Mouse (Mus musculus) brown adipose tissue, adult 24 weeks (tissue): ENCODE measurements around the gene Fstl3. TPM values are rescaled to one million over a fixed set of nuclear protein-coding genes. Genes with fewer than 3 reads are reported as not detected.

Experiments
- H3K27ac ChIP-seq: fragments of 200-500 bp; replicated peaks from 2 replicates; pipeline ENCODE4 v1.5.1; 2012; ENCODE audit warnings: low read depth, mild to moderate bottlenecking, low read length
- H3K4me1 ChIP-seq: fragments of 200-500 bp; 2 replicates; pipeline ENCODE4 v1.6.1; 2012; ENCODE audit warnings: low read length, mixed read lengths; ENCODE audit not compliant: control insufficient read depth, insufficient read depth, insufficient read length
- H3K4me3 ChIP-seq: fragments of 200-500 bp; 2 replicates; pipeline ENCODE4 v1.5.1; 2012; ENCODE audit warnings: low read depth, mild to moderate bottlenecking, low read length, moderate library complexity; ENCODE audit not compliant: insufficient read depth
- polyA plus RNA-seq: library from polyadenylated mRNA; stranded (reverse); fragments of >200 nt; gene quantifications from 2 replicates; pipeline ENCODE4 v1.2.4, GENCODE M21; 2012; ENCODE audit not compliant: missing spikeins, insufficient read depth, insufficient read length

Gene Fstl3
- polyA plus RNA-seq, 1 experiment = 1.3 TPM

DNA sequence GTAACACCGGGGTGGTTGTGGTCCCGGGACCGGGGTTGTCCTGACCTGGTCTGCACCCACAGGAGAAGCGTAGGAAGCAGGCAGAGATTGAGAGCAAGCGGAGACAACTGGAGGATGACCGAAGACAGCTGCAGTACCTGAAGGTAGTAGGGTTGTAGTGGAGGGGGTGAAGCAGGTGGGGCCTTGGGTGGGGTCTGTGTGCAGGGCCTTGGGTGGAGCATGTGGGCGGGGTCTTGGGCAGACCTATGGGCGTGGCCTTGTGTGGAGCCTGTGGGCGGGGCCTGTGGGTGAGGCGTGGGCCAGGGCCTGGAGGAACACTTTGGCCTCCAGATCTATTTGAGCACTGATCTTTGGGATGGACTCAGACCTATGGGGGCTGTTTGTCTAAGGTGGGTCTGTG, 29.9 kb downstream of the Fstl3 start:
- H3K4me3 ChIP-seq = peak overlapping the region; percentile 46
- peak overlapping the region; percentile 89 for H3K27ac ChIP-seq
- peaks cover 10% of the 10 kb centered on the region for H3K4me1 ChIP-seq

DNA sequence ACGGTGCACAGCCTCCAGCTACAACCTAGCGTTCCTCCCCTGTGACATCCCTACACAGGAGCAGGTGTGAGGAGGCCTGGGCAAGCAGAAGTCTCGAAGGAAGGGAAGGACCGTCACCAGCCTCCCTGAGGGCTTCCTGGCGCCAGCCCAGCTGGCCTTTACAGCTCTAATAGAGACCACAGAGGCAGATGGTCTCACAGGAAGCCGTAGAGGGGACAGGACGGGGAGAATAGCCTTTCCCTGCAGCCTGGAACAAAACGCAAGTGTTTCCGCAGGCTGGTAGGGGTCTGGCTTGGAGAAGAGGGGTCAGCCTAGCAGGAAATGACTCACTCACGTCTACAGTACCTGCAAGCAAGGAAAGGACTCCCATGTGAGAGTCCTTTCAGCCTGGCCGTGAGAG, 30.8 kb downstream of the Fstl3 start:
- Histone ChIP-seq H3K4me1 (peaks cover 5% of the 10 kb centered on the region), H3K4me3 (peak overlapping the region; percentile 46), H3K27ac (peak overlapping the region; percentile 89)

DNA sequence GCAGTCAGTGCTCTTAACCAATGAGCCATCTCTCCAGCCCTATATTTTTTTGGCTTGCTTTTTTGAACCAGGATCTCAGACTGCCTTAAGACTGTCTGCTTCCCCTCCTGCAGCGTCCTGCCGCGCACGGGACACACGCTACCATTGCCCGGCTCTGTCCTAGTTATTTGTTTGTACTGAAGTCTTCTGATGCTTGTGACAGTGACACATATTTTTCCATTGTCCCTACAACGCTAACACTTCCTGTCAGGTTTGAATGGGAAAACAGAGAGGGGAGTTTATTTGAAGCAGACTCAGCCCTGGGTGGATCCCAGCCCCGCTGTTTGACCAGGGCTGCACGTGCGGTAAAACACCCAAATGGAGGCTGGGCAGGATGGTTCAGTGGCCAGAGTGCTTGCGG, 31.7 kb downstream of the Fstl3 start:
- Histone ChIP-seq H3K4me1 (peaks cover 4% of the 10 kb centered on the region), H3K27ac (peak overlapping the region; percentile 88), H3K4me3 (0 out of 2 replicates have a peak overlapping the region, but pooled peaks have one; percentile 36)

DNA sequence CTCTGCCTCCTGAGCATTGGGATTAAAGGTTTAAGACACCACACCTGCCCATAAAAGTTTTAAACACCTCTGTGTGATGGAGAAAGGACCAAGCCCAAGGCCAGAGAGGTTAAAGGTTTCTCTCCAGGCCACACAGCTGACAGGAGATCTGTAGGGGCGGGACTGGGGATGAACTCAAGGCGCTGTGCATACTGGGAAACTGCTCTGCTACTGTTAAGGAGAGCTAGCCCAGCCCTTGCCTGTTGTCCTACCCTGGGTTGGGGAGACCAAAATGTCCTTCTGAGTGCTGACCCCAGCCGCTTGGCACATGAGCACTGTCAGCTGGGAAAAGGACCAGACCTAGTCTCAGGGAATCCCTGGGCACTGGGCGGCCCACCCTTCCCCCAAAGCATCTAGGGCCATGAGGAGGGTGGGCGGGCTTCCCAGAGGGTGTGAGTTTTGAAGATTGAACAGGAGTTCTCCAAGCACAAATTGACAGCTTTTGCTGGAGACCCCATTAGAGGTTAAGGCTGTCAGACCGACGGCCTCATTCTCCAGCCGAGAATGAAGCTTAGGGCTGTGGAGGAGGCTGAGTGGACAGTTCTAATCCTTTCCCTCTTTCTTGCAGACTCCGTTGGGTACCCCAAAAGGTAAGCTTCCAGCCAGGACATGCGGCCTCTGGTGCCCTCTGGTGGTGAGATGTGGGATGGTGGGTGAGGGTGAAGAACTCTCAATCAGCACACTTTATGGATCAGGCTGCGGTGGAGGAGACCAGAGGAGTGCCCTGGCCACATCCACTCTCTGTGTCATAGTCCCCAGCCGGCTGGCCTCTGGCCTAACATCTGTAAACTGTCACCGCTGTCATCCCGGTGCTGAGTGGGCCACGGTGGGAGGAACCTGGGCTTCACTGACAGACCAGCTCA, 34.9 kb downstream of the Fstl3 start:
- Histone ChIP-seq H3K27ac (no peak overlapping the region), H3K4me1 (no peaks in the 10 kb centered on the region)

DNA sequence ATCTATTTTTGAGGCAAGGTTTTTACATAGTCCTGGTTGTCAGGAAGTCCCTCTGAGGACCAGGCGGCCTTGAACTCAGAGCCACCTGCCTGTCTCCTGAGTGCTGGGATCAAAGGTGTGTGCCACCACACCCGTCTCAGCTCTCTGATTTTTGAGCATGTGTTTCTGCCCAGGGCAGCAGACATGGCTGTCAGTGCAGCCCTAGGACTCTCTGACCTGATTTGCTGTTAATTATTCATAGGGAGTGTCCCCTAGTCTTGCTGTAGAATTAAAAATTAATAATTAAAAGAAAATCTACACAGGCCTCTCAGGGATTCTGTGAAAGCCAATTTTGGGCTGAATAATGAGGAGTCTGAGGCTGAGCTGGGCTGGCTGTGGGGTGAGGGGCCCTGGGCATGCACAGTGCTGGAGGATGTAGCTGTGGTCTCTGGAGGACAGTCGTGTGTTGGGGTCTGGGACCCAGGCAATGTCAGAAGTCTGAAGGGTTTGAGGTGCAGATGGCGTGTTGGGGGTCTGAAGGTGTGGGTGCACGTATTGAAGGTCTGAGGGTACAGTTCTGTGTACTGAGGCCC, 37.3 kb downstream of the Fstl3 start:
- Histone ChIP-seq H3K4me1 (no peaks in the 10 kb centered on the region), H3K4me3 (no peak overlapping the region), H3K27ac (no peak overlapping the region)

More for the DNA sequence above, 34.9 kb downstream of the Fstl3 start:
- no peak overlapping the region for H3K4me3 ChIP-seq

DNA sequence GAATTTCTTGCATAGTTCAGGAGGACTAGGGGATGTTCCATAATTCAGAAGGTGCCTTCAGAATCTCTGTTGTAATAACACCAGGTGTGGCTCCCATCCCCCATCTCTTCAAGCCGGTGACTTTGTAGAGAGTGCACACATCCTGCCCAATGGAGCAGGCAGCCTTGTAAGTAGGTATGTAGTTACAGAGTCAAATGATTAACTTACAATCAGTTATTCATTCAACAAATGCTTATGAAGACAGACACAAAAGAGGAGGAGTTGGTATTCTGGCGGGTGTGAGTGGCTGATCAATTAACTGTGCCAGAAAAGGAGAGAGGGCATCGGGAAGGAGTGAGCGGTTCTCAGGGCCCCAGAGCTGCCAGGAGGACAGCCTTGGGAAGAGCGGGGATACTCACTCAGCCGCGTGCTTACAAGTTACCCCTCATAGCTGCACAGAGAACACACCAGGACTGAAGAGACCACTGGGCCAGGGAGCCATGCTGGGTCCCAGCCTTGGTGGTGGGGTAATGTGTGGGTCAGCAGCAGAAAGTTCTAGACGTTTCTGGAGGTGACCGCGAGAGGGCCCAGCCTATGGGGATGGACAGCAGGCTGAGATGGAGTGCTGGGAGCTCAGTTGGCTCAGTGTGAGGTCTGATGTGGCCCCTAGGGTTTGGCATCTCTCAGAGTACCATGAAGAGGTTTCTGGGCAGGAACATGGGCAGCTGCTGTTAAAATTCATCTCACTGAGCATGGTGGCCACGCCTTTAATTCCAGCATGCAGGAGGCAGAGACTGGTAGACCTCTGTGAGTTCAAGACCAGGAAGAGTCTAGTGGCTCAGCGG, 38.8 kb downstream of the Fstl3 start:
- no peak overlapping the region for H3K4me3 ChIP-seq
- H3K4me1 ChIP-seq = no peaks in the 10 kb centered on the region
- H3K27ac ChIP-seq = no peak overlapping the region

DNA sequence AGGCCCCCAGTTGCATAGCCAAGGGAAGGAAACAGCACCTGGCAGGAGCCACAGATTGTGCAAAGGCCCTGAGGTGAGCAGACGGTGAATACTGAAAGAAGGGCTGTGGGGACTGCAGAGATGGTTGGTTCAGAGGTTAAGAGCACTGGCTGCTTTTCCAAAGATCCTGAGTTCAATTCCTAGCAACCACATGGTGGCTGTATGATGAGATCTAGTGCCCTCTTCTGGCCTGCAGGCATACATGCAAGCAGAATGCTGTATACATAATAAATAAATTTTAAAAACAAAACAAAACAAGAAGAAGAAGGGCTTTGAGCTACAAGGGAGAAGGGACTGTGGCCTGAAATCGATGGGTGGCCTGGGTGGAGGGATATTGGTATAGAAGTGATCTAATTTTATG, 40.0 kb downstream of the Fstl3 start:
- Histone ChIP-seq H3K27ac (no peak overlapping the region), H3K4me3 (no peak overlapping the region), H3K4me1 (no peaks in the 10 kb centered on the region)

DNA sequence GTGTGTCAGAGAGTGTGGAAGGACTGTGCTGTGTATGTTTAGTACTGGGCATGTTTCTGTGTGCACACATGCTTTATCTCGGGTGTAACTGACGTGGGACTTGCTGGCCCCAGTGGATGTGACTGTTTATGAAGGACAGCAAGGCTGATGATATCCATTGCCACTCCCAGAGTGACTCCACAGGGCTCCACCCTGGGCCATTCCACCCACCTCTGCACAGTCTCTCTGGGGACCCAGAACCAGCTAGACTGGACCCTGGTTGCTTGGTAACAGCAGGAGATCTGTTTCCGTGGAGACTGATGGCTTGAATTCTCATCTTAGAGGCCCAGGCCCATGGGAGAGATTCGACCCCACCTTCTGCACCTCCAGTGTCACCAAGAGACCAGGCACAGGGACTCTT, 41.2 kb downstream of the Fstl3 start:
- no peaks in the 10 kb centered on the region for H3K4me1 ChIP-seq
- H3K27ac ChIP-seq = no peak overlapping the region
- H3K4me3 ChIP-seq = no peak overlapping the region

DNA sequence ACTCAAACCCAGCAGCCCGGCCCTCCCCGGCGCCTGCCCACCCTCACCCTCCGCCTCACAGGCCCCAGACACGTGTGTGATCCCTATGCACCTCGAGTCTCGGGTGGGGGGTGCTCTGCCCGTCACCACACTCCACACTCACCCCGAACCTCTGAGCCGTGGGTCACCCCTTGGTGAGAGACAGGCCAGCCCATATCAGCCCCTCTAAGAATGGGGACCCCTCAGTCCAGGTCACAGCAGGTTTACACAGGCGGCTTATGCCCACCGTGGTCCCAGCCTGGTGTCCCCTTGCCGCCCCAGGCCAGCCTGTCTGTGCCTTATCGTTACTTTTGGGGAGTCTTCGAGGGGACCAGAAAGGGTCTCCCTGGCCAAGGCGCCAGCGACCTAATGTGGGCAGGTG, 42.5 kb downstream of the Fstl3 start:
- H3K4me1 ChIP-seq = peaks cover 2% of the 10 kb centered on the region; the same call in 1 of the 2 replicates

DNA sequence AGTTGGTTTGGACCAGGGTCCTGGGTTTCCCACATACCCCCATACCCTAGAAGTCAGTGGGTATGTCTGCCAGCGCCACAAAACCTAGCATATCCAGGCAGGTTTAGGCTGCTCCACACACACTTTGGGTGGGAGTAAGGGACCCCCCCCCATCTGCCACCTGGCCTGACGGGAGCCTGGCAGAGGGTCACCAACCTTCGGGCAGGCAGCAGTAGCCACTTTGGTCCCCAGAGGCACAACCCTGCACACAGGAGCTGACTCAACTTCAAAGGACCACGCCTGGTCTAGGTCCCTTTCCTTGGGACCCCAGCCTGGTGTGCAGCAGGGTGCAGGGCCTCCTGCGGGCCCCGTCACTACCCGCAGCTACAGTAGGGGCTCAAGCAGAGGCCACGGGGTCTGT, 43.2 kb downstream of the Fstl3 start:
- H3K27ac ChIP-seq = no peak overlapping the region
- no peak overlapping the region for H3K4me3 ChIP-seq
- H3K4me1 ChIP-seq = peaks cover 4% of the 10 kb centered on the region; the same call in 1 of the 2 replicates

More for the DNA sequence above, 42.5 kb downstream of the Fstl3 start:
- no peak overlapping the region for H3K4me3 ChIP-seq
- no peak overlapping the region for H3K27ac ChIP-seq

DNA sequence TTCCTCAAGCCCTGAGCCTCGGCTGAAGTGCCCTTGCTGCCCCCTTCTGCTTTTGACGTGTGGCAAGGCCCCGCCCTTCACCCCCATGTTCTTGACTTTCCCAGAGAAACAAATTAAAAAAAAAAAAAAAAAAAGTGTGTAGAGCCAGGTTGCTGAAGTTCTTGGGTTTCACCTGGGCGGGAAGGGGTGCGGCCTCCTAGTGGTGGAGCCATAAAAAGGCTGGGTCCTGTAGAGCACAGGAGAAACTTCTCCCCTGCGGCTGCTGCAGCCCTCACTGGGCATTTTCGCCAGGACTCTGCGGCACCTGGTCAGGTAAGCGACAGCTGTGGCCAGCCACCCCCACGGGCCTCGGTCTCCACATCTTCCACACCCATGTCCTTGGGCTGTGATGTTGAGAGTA, 43.7 kb downstream of the Fstl3 start, which contains the start of gene Misp:
Gene Misp, plus strand, starts transcription at position 208 of the 400 bp plus-strand sequence.
- no peak within 1 kb of the TSS for H3K4me3 ChIP-seq
- H3K4me1 ChIP-seq = peaks cover 4% of the 10 kb centered on the region; the same call in 1 of the 2 replicates
- no peak within 1 kb of the TSS for H3K27ac ChIP-seq

DNA sequence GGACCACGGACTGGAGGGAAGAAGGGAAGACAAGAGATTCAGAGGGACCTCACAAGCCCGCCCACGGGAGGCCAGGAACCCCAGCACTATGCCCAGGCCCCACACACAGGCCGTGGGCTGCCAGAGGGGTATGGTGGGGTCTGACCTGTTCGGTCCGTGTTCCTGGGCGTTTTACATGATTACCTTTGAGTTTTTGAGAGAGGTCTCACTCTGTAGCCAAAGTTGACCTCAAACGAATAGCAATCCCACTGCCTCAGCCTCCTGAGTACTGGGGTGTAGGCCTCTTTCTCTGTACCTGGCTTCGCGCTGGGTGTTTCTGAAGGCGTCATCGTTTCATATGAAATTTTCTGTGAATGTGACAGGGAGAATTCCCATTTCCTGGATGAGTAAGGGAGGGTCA, 44.7 kb downstream of the Fstl3 start:
- no peak overlapping the region for H3K27ac ChIP-seq
- peaks cover 4% of the 10 kb centered on the region; the same call in 1 of the 2 replicates for H3K4me1 ChIP-seq
- H3K4me3 ChIP-seq = no peak overlapping the region

DNA sequence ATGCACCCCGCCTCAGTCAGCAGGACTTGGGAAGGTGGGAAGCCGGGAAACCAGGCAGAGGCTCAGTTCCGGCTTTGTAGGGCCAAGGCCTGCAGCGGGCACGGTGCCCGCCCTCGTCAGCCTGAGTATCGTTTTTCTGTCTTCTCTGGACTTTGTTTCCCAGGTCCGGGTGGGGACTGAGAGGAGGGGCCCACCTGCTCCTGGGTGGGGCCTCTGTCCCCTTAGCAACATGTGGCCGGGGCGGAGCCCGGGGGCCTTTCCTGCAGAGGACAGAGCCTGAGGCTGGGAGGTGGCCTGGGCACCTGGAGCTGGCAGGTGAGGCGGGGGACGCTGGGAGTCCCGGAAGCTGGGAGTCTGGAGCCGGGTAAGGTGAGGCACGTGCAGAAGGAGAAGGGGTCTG, 45.3 kb downstream of the Fstl3 start:
- Histone ChIP-seq H3K27ac (no peak overlapping the region), H3K4me3 (no peak overlapping the region), H3K4me1 (peaks cover 4% of the 10 kb centered on the region; the same call in 1 of the 2 replicates)

DNA sequence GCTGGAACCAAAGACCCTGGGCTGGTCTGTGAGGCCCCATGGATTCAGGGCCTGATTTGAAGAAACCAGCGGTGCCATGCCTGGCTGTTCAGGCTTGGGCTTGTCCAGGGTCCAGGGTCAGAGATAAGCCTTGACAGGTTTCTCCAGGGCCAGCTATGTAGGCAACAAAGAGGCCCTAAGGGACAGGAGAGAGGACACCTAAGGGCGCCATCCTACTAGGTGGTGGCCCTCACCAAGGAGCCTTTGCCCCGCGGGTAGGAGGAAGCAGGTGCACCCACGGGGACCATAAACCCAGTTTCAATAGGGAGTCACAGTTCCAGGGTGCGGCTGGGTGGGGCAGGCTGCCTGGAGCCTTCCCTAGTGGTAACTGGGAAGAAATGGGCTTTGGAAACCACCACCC, 45.9 kb downstream of the Fstl3 start:
- H3K4me3 ChIP-seq = no peak overlapping the region
- H3K4me1 ChIP-seq = peaks cover 4% of the 10 kb centered on the region; the same call in 1 of the 2 replicates
- no peak overlapping the region for H3K27ac ChIP-seq

DNA sequence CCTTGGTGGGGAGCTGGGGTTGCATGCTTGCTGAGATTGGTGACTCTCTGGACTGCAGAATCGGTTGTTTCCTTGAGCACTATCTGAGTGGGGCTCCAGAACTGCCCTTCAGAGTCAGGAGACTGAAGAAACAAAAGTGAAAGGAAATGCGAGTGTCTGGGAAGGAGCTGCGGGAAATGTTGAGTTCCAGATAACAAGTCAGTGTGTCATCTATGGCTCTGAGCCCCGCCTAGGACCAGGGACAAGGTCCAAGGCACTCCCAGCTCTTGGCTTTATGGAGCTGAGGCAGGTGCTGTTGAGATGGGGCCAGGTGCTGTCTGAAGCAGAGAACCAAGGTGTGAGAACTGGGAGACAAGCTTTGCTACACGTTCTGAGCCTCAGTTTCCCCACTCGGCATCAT, 47.3 kb downstream of the Fstl3 start:
- Histone ChIP-seq H3K27ac (0 out of 2 replicates have a peak overlapping the region, but pooled peaks have one; percentile 23), H3K4me1 (peaks cover 4% of the 10 kb centered on the region; the same call in 1 of the 2 replicates), H3K4me3 (no peak overlapping the region)
